Mouse (Mus musculus): ENCODE measurements at regions not wholly inside any gene's neighbourhood (a gene's known extent, or its start where the extent isn't known, plus 50 kb on each side); places are given as distances from the start of the nearest gene placed in this dataset.
A peak's percentile ranks its signal among the peaks of the same experiment; 100 is the strongest.

- WGBS: 84% methylated on average over 10 of the region's 10 CpGs
- H3K27ac ChIP-seq (ENCODE audit: control insufficient read depth, insufficient read depth, low read depth, low read length, poor library complexity): no peak overlapping the region
- H3K4me1 ChIP-seq (ENCODE audit: control insufficient read depth, insufficient read depth, low read length): peaks cover 1% of the 10 kb centered on the region
- no peak overlapping the region for H3K4me3 ChIP-seq (replicated peaks; ENCODE audit: control insufficient read depth, low read depth, low read length)
- TF ChIP-seq CTCF (IDR thresholded peaks at IDR 0.05; ENCODE audit: control insufficient read depth, insufficient read depth, low read length): no peak
- TF ChIP-seq POLR2A (IDR thresholded peaks at IDR 0.05; ENCODE audit: borderline replicate concordance, control insufficient read depth, low read depth, low read length): no peak
Observed at GRCm38 (mm10) chr10:43634371-43635080, 56.4 kb downstream of the Cd24a start.

- no peak for TF ChIP-seq POLR2A (IDR thresholded peaks at IDR 0.05; ENCODE audit: borderline replicate concordance, control insufficient read depth, low read depth, low read length)
- TF ChIP-seq CTCF (IDR thresholded peaks at IDR 0.05; ENCODE audit: control insufficient read depth, insufficient read depth, low read length): no peak
- Histone ChIP-seq H3K4me3 (replicated peaks; ENCODE audit: control insufficient read depth, low read depth, low read length) (no peak overlapping the region), H3K4me1 (ENCODE audit: control insufficient read depth, insufficient read depth, low read length) (peaks cover 8% of the 10 kb centered on the region), H3K27ac (ENCODE audit: control insufficient read depth, insufficient read depth, low read depth, low read length, poor library complexity) (peak overlapping the region; percentile 19; the same call in 1 of the 2 replicates)
- WGBS: 38% methylated on average over 14 of the region's 14 CpGs
Observed at GRCm38 (mm10) chr10:43641169-43641945, 63.3 kb downstream of the Cd24a start.

GRCm38 (mm10) chr10:43646326-43646725, 68.2 kb downstream of the Cd24a start:
- H3K4me1 ChIP-seq (ENCODE audit: control insufficient read depth, insufficient read depth, low read length): peaks cover 3% of the 10 kb centered on the region; the same call in 1 of the 2 replicates
- H3K27ac ChIP-seq (ENCODE audit: control insufficient read depth, insufficient read depth, low read depth, low read length, poor library complexity): no peak overlapping the region
- TF ChIP-seq POLR2A (IDR thresholded peaks at IDR 0.05; ENCODE audit: borderline replicate concordance, control insufficient read depth, low read depth, low read length) (no peak), CTCF (IDR thresholded peaks at IDR 0.05; ENCODE audit: control insufficient read depth, insufficient read depth, low read length) (no peak)
- 54% methylated on average over 4 of the region's 4 CpGs for WGBS
- no peak overlapping the region for H3K4me3 ChIP-seq (replicated peaks; ENCODE audit: control insufficient read depth, low read depth, low read length)

DNA sequence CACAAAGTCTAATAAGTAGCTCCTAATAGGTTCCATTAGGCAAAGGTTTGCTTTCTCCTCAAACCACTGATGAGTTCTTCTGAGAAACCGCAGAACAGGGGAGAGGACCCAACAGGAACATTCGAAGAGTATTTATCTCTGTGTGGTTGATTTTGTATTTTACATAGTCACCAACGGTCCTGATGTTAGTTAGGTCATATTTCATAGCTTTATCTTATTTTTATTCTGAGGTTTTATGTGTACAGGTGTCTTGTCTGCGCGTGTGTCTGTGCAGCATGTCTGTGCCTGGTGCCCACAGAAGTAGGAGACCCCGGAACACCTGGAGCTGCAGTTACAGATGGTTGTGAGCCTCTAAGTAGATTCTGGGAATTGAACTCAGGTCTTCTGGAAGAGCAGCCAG, 68.9 kb downstream of the Cd24a start:
- Histone ChIP-seq H3K27ac (ENCODE audit: control insufficient read depth, insufficient read depth, low read depth, low read length, poor library complexity) (0 out of 2 replicates have a peak overlapping the region, but pooled peaks have one; percentile 47), H3K4me1 (ENCODE audit: control insufficient read depth, insufficient read depth, low read length) (peaks cover 3% of the 10 kb centered on the region; the same call in 1 of the 2 replicates), H3K4me3 (replicated peaks; ENCODE audit: control insufficient read depth, low read depth, low read length) (no peak overlapping the region)
- 45% methylated on average over 6 of the region's 6 CpGs for WGBS
- TF ChIP-seq CTCF (IDR thresholded peaks at IDR 0.05; ENCODE audit: control insufficient read depth, insufficient read depth, low read length) (no peak), POLR2A (IDR thresholded peaks at IDR 0.05; ENCODE audit: borderline replicate concordance, control insufficient read depth, low read depth, low read length) (no peak)

DNA sequence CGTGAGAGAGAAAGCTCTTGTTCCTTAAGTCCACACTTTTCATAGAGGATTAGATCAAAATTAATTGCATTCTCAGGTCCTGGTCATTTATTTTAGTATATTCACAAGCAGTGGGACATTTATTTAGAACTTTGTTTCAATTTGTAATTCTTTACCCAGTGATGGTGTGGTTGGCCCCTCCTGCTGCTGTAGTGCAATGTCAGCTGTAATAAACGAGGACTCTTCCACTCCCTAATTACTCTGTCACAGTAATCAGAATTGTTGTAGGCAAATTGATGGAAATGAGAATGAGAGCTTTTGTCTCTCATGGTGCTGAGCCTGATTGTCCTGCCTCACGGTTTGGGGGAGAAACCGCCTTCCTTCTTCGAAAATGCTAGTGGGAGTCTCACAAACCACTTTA, 70.1 kb downstream of the Cd24a start:
- TF ChIP-seq POLR2A (IDR thresholded peaks at IDR 0.05; ENCODE audit: borderline replicate concordance, control insufficient read depth, low read depth, low read length) (no peak), CTCF (IDR thresholded peaks at IDR 0.05; ENCODE audit: control insufficient read depth, insufficient read depth, low read length) (no peak)
- H3K4me3 ChIP-seq (replicated peaks; ENCODE audit: control insufficient read depth, low read depth, low read length): no peak overlapping the region
- peaks cover 1% of the 10 kb centered on the region; the same call in 1 of the 2 replicates for H3K4me1 ChIP-seq (ENCODE audit: control insufficient read depth, insufficient read depth, low read length)
- 81% methylated on average over 5 of the region's 5 CpGs for WGBS
- H3K27ac ChIP-seq (ENCODE audit: control insufficient read depth, insufficient read depth, low read depth, low read length, poor library complexity): no peak overlapping the region

DNA sequence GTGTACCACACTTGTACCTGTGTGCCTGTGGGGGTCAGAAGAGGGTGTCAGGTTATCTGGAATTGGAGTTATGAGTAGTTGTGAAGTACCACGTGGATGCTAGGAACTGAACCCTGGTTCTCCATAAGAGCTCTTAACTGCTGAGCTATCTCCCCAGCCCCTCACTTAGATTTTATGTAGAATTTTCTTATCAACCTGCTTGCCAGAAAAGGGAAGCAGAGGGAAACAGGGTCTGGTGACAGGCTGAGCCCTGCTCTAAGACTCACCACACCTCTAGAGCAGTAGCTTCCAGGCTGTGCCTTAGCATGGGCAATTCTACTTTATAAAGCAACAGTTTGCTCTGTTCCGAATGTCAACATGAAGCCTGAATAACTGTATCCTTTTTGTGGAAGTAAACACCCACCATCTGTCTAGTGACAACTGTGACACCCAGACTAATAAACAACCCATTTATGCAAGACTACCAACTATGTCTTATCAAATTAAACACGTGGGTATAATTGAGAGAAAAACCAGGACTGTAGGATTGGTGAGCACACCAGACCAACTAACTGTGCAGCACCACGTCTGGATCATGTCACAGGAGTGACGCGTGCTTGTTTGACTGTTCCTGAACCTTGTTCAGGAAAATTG, 70.8 kb downstream of the Cd24a start:
- no peak overlapping the region for H3K27ac ChIP-seq (ENCODE audit: control insufficient read depth, insufficient read depth, low read depth, low read length, poor library complexity)
- H3K4me1 ChIP-seq (ENCODE audit: control insufficient read depth, insufficient read depth, low read length): peaks cover 1% of the 10 kb centered on the region; the same call in 1 of the 2 replicates
- TF ChIP-seq CTCF (IDR thresholded peaks at IDR 0.05; ENCODE audit: control insufficient read depth, insufficient read depth, low read length): no peak
- TF ChIP-seq POLR2A (IDR thresholded peaks at IDR 0.05; ENCODE audit: borderline replicate concordance, control insufficient read depth, low read depth, low read length): no peak
- WGBS: 61% methylated on average over 6 of the region's 6 CpGs
- no peak overlapping the region for H3K4me3 ChIP-seq (replicated peaks; ENCODE audit: control insufficient read depth, low read depth, low read length)

GRCm38 (mm10) chr10:43650449-43650848, 72.4 kb downstream of the Cd24a start:
- WGBS: 15% methylated on average over 1 of the region's 1 CpGs
- H3K4me3 ChIP-seq (replicated peaks; ENCODE audit: control insufficient read depth, low read depth, low read length): no peak overlapping the region

GRCm38 (mm10) chr10:43651505-43651904, 73.4 kb downstream of the Cd24a start:
- no peak overlapping the region for H3K27ac ChIP-seq (ENCODE audit: control insufficient read depth, insufficient read depth, low read depth, low read length, poor library complexity)
- no peak overlapping the region for H3K4me3 ChIP-seq (replicated peaks; ENCODE audit: control insufficient read depth, low read depth, low read length)
- WGBS: 93% methylated on average over 5 of the region's 5 CpGs
- H3K4me1 ChIP-seq (ENCODE audit: control insufficient read depth, insufficient read depth, low read length): peaks cover 1% of the 10 kb centered on the region; the same call in 1 of the 2 replicates
- TF ChIP-seq POLR2A (IDR thresholded peaks at IDR 0.05; ENCODE audit: borderline replicate concordance, control insufficient read depth, low read depth, low read length) (no peak), CTCF (IDR thresholded peaks at IDR 0.05; ENCODE audit: control insufficient read depth, insufficient read depth, low read length) (no peak)

More at GRCm38 (mm10) chr10:43650449-43650848, 72.4 kb downstream of the Cd24a start:
- H3K27ac ChIP-seq (ENCODE audit: control insufficient read depth, insufficient read depth, low read depth, low read length, poor library complexity): no peak overlapping the region
- TF ChIP-seq CTCF (IDR thresholded peaks at IDR 0.05; ENCODE audit: control insufficient read depth, insufficient read depth, low read length) (no peak), POLR2A (IDR thresholded peaks at IDR 0.05; ENCODE audit: borderline replicate concordance, control insufficient read depth, low read depth, low read length) (no peak)
- H3K4me1 ChIP-seq (ENCODE audit: control insufficient read depth, insufficient read depth, low read length): peaks cover 1% of the 10 kb centered on the region; the same call in 1 of the 2 replicates

All from bone marrow, adult 2 months (tissue).